Mouse (Mus musculus) MEL (cell line): ENCODE measurements around the gene Fmnl2. TPM values are rescaled to one million over a fixed set of nuclear protein-coding genes. Genes with fewer than 3 reads are reported as not detected.

Experiments
- DNase-seq: peaks from one replicate; pipeline ENCODE4 v3.0.0; 2011; ENCODE audit warnings: low read depth, low spot score
- H3K27ac ChIP-seq: 2 replicates; pipeline ENCODE4 v1.5.1; 2012; ENCODE audit warnings: low read depth, mild to moderate bottlenecking, control low read depth, low read length, moderate library complexity; ENCODE audit not compliant: control insufficient read depth
- H3K27me3 ChIP-seq, 2 experiments: fragments of 150-350 bp in 1 of 2; sonication (generic) in 1 of 2; 2 replicates each; pipeline ENCODE4 v1.6.1; 2012; ENCODE audit warnings: low read length in 2 of 2, mild to moderate bottlenecking in 2 of 2, improper control_type of control experiment in 1 of 2, moderate library complexity in 1 of 2; ENCODE audit not compliant: insufficient read depth in 2 of 2, control insufficient read depth in 1 of 2
- H3K36me3 ChIP-seq, 2 experiments: 2 replicates each; pipeline ENCODE4 v1.6.1; 2012 to 2014; ENCODE audit warnings: low read length in 2 of 2, improper control_type of control experiment in 1 of 2, inconsistent platforms in 1 of 2, mild to moderate bottlenecking in 1 of 2; ENCODE audit not compliant: insufficient read depth in 2 of 2, control insufficient read depth in 1 of 2
- H3K4me1 ChIP-seq, 2 experiments: fragments of 150-350 bp in 1 of 2; sonication (generic) in 1 of 2; 2 replicates each; pipeline ENCODE4 v1.6.1; 2012; ENCODE audit warnings: low read length in 2 of 2, improper control_type of control experiment in 1 of 2, mild to moderate bottlenecking in 1 of 2; ENCODE audit not compliant: insufficient read depth in 2 of 2, control insufficient read depth in 1 of 2
- H3K4me3 ChIP-seq, 2 experiments: fragments of 150-350 bp in 1 of 2; sonication (generic) in 1 of 2; 2 replicates each; pipeline ENCODE4 v1.5.1; 2012; ENCODE audit warnings: low read depth in 2 of 2, low read length in 2 of 2, mild to moderate bottlenecking in 2 of 2, moderate library complexity in 2 of 2, control low read depth in 1 of 2, improper control_type of control experiment in 1 of 2; ENCODE audit not compliant: control insufficient read depth in 1 of 2, insufficient read depth in 1 of 2
- H3K79me2 ChIP-seq: 2 replicates; pipeline ENCODE4 v1.6.1; 2012; ENCODE audit warnings: mild to moderate bottlenecking, low read length, moderate library complexity; ENCODE audit not compliant: control insufficient read depth, poor library complexity, insufficient read depth
- H3K9ac ChIP-seq: 2 replicates; pipeline ENCODE4 v1.6.1; 2012; ENCODE audit warnings: low read depth, mild to moderate bottlenecking, control low read depth, low read length, moderate library complexity; ENCODE audit not compliant: control insufficient read depth, poor library complexity, severe bottlenecking
- H3K9me3 ChIP-seq: fragments of 150-350 bp; sonication (generic); replicated peaks from 2 replicates; pipeline ENCODE4 v1.6.1; 2012; ENCODE audit warnings: mild to moderate bottlenecking, low read length, improper control_type of control experiment, moderate library complexity; ENCODE audit not compliant: insufficient read depth
- BHLHE40 ChIP-seq: IDR thresholded peaks from 2 replicates; pipeline ENCODE4 v1.6.1; 2012; ENCODE audit warnings: low read depth, mild to moderate bottlenecking, inconsistent platforms, low read length, improper control_type of control experiment, borderline replicate concordance
- CHD1 ChIP-seq: IDR thresholded peaks from 2 replicates; pipeline ENCODE4 v1.6.1; 2012; ENCODE audit warnings: low read depth, mild to moderate bottlenecking, inconsistent platforms, low read length, improper control_type of control experiment
- CHD2 ChIP-seq: IDR thresholded peaks from 2 replicates; pipeline ENCODE4 v1.6.1; 2011; ENCODE audit warnings: low read length, improper control_type of control experiment
- CTCF ChIP-seq, 3 experiments: IDR thresholded peaks in 2 of 3; conservative IDR thresholded peaks in 1 of 3; 2 replicates each; pipeline ENCODE4 v1.5.1; 2011 to 2012; ENCODE audit warnings: low read length in 3 of 3, low read depth in 2 of 3, mild to moderate bottlenecking in 2 of 3, improper control_type of control experiment in 1 of 3, inconsistent platforms in 1 of 3, mixed read lengths in 1 of 3, moderate library complexity in 1 of 3; ENCODE audit not compliant: control insufficient read depth in 1 of 3, insufficient read depth in 1 of 3, poor library complexity in 1 of 3, severe bottlenecking in 1 of 3
- ELF1 ChIP-seq: IDR thresholded peaks from 2 replicates; pipeline ENCODE4 v1.6.1; 2014; ENCODE audit warnings: low read depth, mild to moderate bottlenecking, inconsistent platforms, low read length, improper control_type of control experiment, moderate library complexity
- EP300 ChIP-seq, 2 experiments: IDR thresholded peaks; 2 replicates each; pipeline ENCODE4 v1.6.1; 2011; ENCODE audit warnings: improper control_type of control experiment in 2 of 2, low read length in 2 of 2, low read depth in 1 of 2, mild to moderate bottlenecking in 1 of 2
- ETS1 ChIP-seq: IDR thresholded peaks from 2 replicates; pipeline ENCODE4 v1.6.1; 2012; ENCODE audit warnings: low read depth, mild to moderate bottlenecking, inconsistent platforms, low read length, improper control_type of control experiment, moderate library complexity
- GABPA ChIP-seq: IDR thresholded peaks from 2 replicates; pipeline ENCODE4 v1.6.1; 2012; ENCODE audit warnings: low read depth, mild to moderate bottlenecking, inconsistent platforms, low read length, improper control_type of control experiment, moderate library complexity
- JUND ChIP-seq: IDR thresholded peaks from 2 replicates; pipeline ENCODE4 v1.6.1; 2011; ENCODE audit warnings: low read depth, mild to moderate bottlenecking, improper control_type of control experiment, low read length
- KAT2A ChIP-seq: conservative IDR thresholded peaks from 2 replicates; pipeline ENCODE4 v1.6.1; 2012; ENCODE audit warnings: low read depth, low read length, improper control_type of control experiment, inconsistent platforms
- MAX ChIP-seq: IDR thresholded peaks from 2 replicates; pipeline ENCODE4 v1.6.1; 2011; ENCODE audit warnings: low read length, improper control_type of control experiment
- MAZ ChIP-seq: IDR thresholded peaks from 2 replicates; pipeline ENCODE4 v1.6.1; 2012; ENCODE audit warnings: low read depth, mild to moderate bottlenecking, inconsistent platforms, low read length, improper control_type of control experiment
- MXI1 ChIP-seq: IDR thresholded peaks from 2 replicates; pipeline ENCODE4 v1.6.1; 2011; ENCODE audit warnings: mild to moderate bottlenecking, low read depth, low read length, improper control_type of control experiment
- MYB ChIP-seq: IDR thresholded peaks from 2 replicates; pipeline ENCODE4 v1.6.1; 2011; ENCODE audit warnings: mild to moderate bottlenecking, low read depth, low read length, improper control_type of control experiment
- MYC ChIP-seq: IDR thresholded peaks from 2 replicates; pipeline ENCODE4 v1.6.1; 2011; ENCODE audit warnings: low read depth, mild to moderate bottlenecking, low read length, improper control_type of control experiment, moderate library complexity
- NELFE ChIP-seq: IDR thresholded peaks from 2 replicates; pipeline ENCODE4 v1.6.1; 2011; ENCODE audit warnings: low read depth, low read length, improper control_type of control experiment
- NRF1 ChIP-seq: IDR thresholded peaks from 2 replicates; pipeline ENCODE4 v1.6.1; 2014; ENCODE audit warnings: low read depth, mild to moderate bottlenecking, inconsistent platforms, low read length, improper control_type of control experiment, moderate library complexity; ENCODE audit not compliant: poor library complexity, insufficient read depth, severe bottlenecking
- POLR2A ChIP-seq, 2 experiments: IDR thresholded peaks; 2 replicates each; pipeline ENCODE4 v1.6.1; 2011 to 2012; ENCODE audit warnings: low read length in 2 of 2, mild to moderate bottlenecking in 2 of 2, control low read depth in 1 of 2, improper control_type of control experiment in 1 of 2, low read depth in 1 of 2, moderate library complexity in 1 of 2; ENCODE audit not compliant: control insufficient read depth in 1 of 2, insufficient read depth in 1 of 2, poor library complexity in 1 of 2
- RCOR1 ChIP-seq: IDR thresholded peaks from 2 replicates; pipeline ENCODE4 v1.6.1; 2012; ENCODE audit warnings: low read depth, mild to moderate bottlenecking, inconsistent platforms, low read length, improper control_type of control experiment
- SMC3 ChIP-seq: IDR thresholded peaks from 2 replicates; pipeline ENCODE4 v1.6.1; 2011; ENCODE audit warnings: low read depth, low read length, improper control_type of control experiment
- TBP ChIP-seq: IDR thresholded peaks from 2 replicates; pipeline ENCODE4 v1.8.0; 2011; ENCODE audit warnings: low read depth, low read length, improper control_type of control experiment
- TCF12 ChIP-seq: IDR thresholded peaks from 2 replicates; pipeline ENCODE4 v1.6.1; 2014; ENCODE audit warnings: low read depth, mild to moderate bottlenecking, inconsistent platforms, low read length, improper control_type of control experiment, moderate library complexity
- UBTF ChIP-seq: IDR thresholded peaks from 2 replicates; pipeline ENCODE4 v1.6.1; 2012; ENCODE audit warnings: low read depth, mild to moderate bottlenecking, inconsistent platforms, low read length, improper control_type of control experiment, moderate library complexity, borderline replicate concordance; ENCODE audit not compliant: insufficient read depth
- USF1 ChIP-seq: IDR thresholded peaks from 2 replicates; pipeline ENCODE4 v1.6.1; 2014; ENCODE audit warnings: low read depth, mild to moderate bottlenecking, inconsistent platforms, low read length, improper control_type of control experiment, moderate library complexity
- USF2 ChIP-seq, 2 experiments: IDR thresholded peaks; 2 replicates each; pipeline ENCODE4 v1.6.1; 2011 to 2012; ENCODE audit warnings: improper control_type of control experiment in 2 of 2, low read length in 2 of 2, borderline replicate concordance in 1 of 2, inconsistent platforms in 1 of 2, low read depth in 1 of 2, mild to moderate bottlenecking in 1 of 2; ENCODE audit not compliant: insufficient read depth in 1 of 2
- ZC3H11A ChIP-seq: IDR thresholded peaks from 2 replicates; pipeline ENCODE4 v1.6.1; 2012; ENCODE audit warnings: low read depth, mild to moderate bottlenecking, inconsistent platforms, low read length, improper control_type of control experiment
- ZKSCAN1 ChIP-seq: IDR thresholded peaks from 2 replicates; pipeline ENCODE4 v1.6.1; 2012; ENCODE audit warnings: low read depth, mild to moderate bottlenecking, inconsistent platforms, low read length, improper control_type of control experiment, moderate library complexity
- ZNF384 ChIP-seq: IDR thresholded peaks from 2 replicates; pipeline ENCODE4 v1.6.1; 2012; ENCODE audit warnings: low read depth, mild to moderate bottlenecking, inconsistent platforms, low read length, improper control_type of control experiment
- polyA plus RNA-seq, 2 experiments: library from polyadenylated mRNA; stranded (reverse) in 1 of 2; unstranded in 1 of 2; fragments of >175 nt in 1 of 2; fragments of >200 nt in 1 of 2; gene quantifications; 2 replicates each; pipeline versions ENCODE4 v1.2.1 to v1.2.4; 2012; ENCODE audit warnings: low replicate concordance in 2 of 2, low read depth in 1 of 2; ENCODE audit not compliant: insufficient read length in 2 of 2, insufficient read depth in 1 of 2, missing spikeins in 1 of 2
- total RNA-seq: library from RNA; depleted of rRNA; stranded (reverse); fragments of 300-350 nt; gene quantifications from 2 replicates; pipeline ENCODE4 v1.2.3, GENCODE M21; 2012

Gene Fmnl2
- total and polyA plus RNA-seq, 3 experiments, result not detected

DNA sequence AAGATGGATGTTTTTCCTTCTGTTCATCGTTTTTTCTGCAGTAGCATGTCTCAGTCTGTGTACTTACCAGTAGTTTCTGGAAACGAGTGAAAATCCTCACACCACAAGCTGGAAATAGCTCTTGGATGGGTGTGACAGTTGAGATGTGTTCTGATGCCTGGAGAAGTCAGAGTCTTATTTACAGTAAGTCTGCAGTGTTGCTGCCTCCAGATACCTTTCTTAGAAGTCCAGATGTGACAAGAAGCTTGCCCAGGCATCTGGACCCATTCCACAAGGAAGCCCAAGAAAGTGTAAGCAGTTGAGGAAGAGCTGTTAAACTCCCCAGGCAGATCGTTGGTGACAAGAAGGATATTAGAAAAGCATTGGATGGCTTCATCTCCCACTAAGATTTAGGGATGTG is 102.3 kb downstream of the Fmnl2 start:
- Histone ChIP-seq H3K9me3 (no peaks in the 10 kb centered on the region), H3K4me1 (no peaks in the 10 kb centered on the region), H3K79me2 (no peaks in the 10 kb centered on the region), H3K27me3 (no peaks in the 10 kb centered on the region), H3K36me3 (no peaks in the 10 kb centered on the region), H3K4me3 (no peak overlapping the region), H3K27ac (no peak overlapping the region), H3K9ac (no peak overlapping the region)
- TF ChIP-seq CHD2 (no peak), MAZ (no peak), ZNF384 (no peak), CTCF (IDR thresholded peaks at IDR 0.05 in 2 of 3, conservative IDR thresholded peaks at IDR 0.05 in 1 of 3; ENCODE audit: control insufficient read depth in 1 of 3, insufficient read depth in 1 of 3, low read depth in 2 of 3, low read length in 3 of 3, poor library complexity in 1 of 3, severe bottlenecking in 1 of 3) (no peak), ETS1 (no peak), UBTF (no peak), JUND (no peak), EP300 (IDR thresholded peaks at IDR 0.05; ENCODE audit: low read depth in 1 of 2, low read length in 2 of 2) (no peak), USF1 (no peak), GABPA (no peak), MYB (no peak), ELF1 (no peak), BHLHE40 (no peak), SMC3 (no peak), KAT2A (no peak), RCOR1 (no peak), CHD1 (no peak), NELFE (no peak), TCF12 (no peak)
- no peak for DNase-seq

DNA sequence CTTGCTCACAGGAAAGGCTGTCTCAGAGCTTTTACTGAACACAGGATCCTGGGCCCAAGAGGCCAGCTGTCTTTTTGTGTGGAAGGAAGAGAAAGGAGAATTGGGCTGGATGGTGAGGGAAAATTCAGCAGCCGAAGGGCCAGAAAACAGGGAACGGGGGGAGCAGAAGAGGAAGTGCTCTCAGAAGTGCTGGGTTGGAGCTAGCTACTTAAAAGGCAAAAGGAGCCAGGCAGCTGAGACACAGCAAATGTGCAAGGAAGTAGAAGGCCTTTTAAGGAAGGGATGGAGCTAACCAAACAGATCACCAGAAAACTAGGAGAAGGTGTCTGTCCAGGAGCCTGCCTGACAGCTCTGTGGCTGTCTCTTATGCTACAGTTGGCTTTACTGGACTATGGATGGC is 103.0 kb downstream of the Fmnl2 start:
- Histone ChIP-seq H3K9me3 (no peaks in the 10 kb centered on the region), H3K9ac (no peak overlapping the region), H3K4me3 (no peak overlapping the region), H3K27me3 (no peaks in the 10 kb centered on the region), H3K4me1 (no peaks in the 10 kb centered on the region), H3K79me2 (no peaks in the 10 kb centered on the region), H3K36me3 (no peaks in the 10 kb centered on the region), H3K27ac (no peak overlapping the region)
- TF ChIP-seq MAZ, result no peak
- TF ChIP-seq ZKSCAN1, result no peak
- no peak for TF ChIP-seq MXI1
- no peak for TF ChIP-seq POLR2A (IDR thresholded peaks at IDR 0.05; ENCODE audit: control insufficient read depth in 1 of 2, insufficient read depth in 1 of 2, low read depth in 1 of 2, low read length in 2 of 2, poor library complexity in 1 of 2)
- no peak for TF ChIP-seq KAT2A
- no peak for TF ChIP-seq GABPA
- no peak for TF ChIP-seq ZC3H11A
- TF ChIP-seq CTCF (IDR thresholded peaks at IDR 0.05 in 2 of 3, conservative IDR thresholded peaks at IDR 0.05 in 1 of 3; ENCODE audit: control insufficient read depth in 1 of 3, insufficient read depth in 1 of 3, low read depth in 2 of 3, low read length in 3 of 3, poor library complexity in 1 of 3, severe bottlenecking in 1 of 3), result no peak
- no peak for TF ChIP-seq NRF1
- no peak for TF ChIP-seq RCOR1
- TF ChIP-seq USF2 (IDR thresholded peaks at IDR 0.05; ENCODE audit: borderline replicate concordance in 1 of 2, insufficient read depth in 1 of 2, low read depth in 1 of 2, low read length in 2 of 2), result no peak
- no peak for TF ChIP-seq CHD2
- no peak for TF ChIP-seq TBP
- no peak for TF ChIP-seq UBTF
- TF ChIP-seq BHLHE40, result no peak
- TF ChIP-seq MYC, result no peak
- no peak for TF ChIP-seq NELFE
- no peak for TF ChIP-seq MAX
- no peak for DNase-seq
